Mouse (Mus musculus) right cerebral cortex, postnatal 36 days (tissue): ENCODE measurements around the gene Farp1.
A peak's percentile ranks its signal among the peaks of the same experiment; 100 is the strongest.

Source experiments
- DNase-seq, 2 experiments: peaks; one replicate each; pipeline ENCODE4 v3.0.0; 2022; ENCODE audit warnings: low spot score in 2 of 2, mixed read lengths in 1 of 2

Farp1 gene

DNA sequence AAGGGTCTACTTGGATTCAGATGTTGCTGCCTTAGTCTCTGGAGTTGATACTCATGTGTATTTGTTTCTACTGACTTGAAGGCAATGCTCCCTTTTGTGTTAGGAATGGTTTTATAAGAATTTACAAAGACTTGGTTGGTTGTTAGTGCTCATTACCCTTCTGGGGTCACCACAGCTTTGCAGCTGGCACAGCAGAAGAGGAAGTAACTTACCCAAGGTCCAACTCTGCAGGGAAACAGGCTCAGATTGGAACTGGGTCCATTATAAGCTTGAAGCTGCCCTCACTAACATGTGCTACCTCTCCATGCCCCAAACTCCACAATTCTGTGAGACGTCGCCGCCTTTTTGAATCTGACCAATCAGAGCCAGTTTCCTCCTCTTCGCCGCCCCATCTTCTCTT lies 22.8 kb downstream of the Farp1 start:
- no peak for DNase-seq

DNA sequence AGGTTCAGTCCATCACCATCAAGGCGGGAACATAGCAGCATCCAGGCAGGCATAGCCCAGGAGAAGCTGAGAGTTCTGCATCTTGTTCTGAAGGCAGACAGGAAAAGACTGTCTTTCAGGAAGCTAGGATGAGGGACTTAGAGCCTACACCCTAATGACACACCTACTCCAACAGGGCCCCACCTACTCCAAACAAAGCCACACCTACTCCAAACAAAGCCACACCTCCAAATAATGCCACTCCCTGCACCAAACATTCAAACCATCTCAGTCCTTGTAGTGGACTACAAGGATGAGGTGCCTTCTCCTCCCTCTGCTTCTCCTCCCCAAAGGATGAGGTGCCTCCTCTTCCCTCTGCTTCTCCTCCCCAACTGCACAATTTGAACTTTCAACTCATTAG lies 23.5 kb downstream of the Farp1 start:
- DNase-seq, result no peak

DNA sequence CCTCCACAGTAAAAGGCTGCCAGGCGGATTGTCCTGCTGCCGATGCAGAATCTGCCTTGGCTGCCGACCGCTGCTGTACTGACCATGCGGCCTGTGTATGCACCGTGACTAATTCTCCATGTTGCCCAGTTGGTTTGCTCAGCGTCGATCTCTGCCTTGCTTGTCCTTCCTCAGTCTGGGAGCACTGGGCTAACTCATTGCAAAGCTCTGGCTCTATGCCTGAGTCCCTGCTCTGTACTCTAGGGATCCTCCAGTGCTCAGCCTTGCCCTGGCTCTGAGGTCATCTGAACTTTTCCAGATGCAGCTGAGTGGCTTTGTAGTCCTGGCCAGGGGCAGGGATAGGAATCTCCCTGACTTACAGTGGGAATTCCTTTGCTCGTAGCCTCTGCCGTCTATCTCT lies 24.3 kb downstream of the Farp1 start:
- no peak for DNase-seq

GRCm38 (mm10) chr14:121060484-121060883 lies 25.5 kb downstream of the Farp1 start:
- DNase-seq, result no peak

DNA sequence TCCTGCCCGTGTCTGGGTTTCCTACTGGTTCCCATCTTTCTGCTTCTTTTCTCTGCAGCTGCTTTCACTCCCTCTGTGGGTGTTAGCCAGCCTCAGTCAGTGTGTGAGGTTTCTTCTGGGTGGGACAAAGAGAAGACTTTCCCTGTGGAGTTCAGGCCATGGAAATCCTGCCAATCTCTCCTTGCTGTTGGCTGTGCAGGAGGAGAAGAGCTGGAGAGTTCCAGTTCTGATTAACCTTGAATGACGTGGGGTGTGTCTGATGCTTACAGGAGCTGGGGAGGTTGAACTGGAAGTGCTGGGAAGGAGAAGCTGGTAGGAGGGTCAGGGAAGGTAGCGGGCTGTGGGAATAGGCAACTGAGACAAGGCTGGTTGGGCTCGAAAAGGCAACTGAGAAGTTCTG lies 26.7 kb downstream of the Farp1 start:
- no peak for DNase-seq

- DNase-seq, result peak; percentile 57 to 59
Measured at GRCm38 (mm10) chr14:121062238-121063082, 27.5 kb downstream of the Farp1 start.

DNA sequence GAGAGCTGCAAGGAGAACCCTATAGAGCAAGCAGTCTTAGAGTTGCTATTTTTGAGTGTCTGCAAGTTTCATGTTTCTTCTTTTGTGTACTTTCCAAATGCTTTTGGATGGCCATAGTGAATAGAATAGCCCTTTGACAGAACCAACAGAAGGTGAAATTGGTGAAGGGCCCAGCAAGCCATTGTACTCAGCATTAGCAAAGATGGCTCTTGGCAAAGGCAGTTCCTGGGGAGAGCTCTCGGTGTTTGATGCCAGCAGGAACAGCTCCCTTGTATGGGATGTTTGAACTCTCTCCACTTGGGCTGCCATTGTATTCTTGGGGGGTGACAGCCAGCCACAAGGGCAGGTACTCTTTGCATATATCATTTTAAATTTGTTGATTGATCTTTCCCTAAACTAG lies 29.7 kb downstream of the Farp1 start:
- no peak for DNase-seq

DNA sequence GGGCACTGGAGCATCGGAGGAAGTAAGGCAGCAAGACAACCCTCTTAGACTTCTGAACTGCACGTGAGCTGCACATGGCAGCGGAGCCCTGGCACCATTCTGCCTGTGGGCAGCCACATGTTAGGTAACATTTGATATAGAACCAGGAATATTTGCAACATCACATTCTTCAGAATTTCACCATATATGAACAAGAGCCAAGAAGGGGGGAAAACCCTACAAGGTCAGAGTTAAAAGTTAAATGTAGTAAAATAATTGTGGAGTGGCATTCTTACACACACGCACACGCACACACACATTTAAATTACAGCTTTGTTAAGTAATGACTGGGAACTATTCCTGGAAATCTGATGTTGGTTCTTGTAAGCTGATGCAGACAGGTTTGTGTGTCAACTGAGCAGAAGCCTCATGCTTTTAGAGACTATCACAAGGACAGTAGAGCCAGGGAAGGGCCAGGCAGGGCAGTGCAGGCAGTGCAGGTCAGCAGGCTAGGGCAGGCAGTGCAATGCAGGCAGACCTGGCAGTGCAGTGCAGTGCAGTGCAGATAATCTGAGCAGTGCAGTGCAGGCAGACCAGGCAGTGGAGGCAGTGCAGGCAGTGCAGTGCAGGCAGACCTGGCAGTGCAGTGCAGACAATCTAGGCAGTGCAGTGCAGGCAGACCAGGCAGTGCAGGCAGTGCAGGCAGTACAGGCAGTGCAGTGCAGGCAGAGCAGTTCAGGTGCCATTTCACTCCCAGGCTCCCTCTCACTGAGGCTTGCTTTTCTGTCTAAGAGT lies 38.3 kb downstream of the Farp1 start:
- no peak for DNase-seq

- peak in 1 of 2 experiments; percentile 43 for DNase-seq
Measured at GRCm38 (mm10) chr14:121074197-121074734, 39.3 kb downstream of the Farp1 start.

DNA sequence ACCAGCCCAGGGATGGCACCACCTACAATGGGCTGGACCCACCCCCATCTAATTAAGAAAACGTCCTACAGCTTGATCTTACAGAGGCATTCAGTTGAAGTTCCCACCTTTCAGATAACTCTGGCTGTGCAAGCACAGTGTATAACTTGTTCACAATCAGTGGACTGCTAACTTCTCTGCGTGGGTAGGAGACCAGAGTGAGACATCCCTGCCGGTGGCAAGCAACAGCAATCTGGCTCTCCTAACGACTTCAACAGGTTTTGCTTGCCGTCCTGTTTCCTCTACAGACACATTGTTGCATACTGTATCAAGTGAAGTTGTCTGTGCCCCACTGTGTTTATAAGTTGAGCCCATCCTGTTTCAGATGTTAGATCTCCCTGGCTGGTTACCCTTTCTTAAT lies 45.7 kb downstream of the Farp1 start:
- no peak for DNase-seq

DNA sequence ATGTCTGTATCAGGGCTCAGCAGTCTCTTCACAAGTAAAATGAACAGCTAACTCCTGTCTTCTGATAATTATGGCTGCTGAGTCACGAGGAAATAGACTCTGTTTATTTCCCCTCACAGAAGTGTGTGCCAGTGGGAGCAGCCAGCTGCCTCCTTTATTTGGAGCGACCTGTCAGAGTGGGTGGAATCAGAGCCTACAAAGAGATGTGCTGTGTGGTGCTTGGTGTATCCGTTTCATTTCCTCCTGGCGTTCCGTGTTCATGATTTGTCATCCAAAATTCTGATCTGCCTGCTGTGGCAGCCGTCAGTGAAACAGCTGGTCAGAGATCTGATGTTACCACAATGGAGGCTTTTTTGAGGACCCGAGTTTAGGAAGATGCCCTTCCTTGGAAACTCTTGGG lies 47.3 kb downstream of the Farp1 start:
- peak; percentile 77 to 81 for DNase-seq

GRCm38 (mm10) chr14:121082793-121083192 lies 47.8 kb downstream of the Farp1 start:
- DNase-seq, result no peak

DNA sequence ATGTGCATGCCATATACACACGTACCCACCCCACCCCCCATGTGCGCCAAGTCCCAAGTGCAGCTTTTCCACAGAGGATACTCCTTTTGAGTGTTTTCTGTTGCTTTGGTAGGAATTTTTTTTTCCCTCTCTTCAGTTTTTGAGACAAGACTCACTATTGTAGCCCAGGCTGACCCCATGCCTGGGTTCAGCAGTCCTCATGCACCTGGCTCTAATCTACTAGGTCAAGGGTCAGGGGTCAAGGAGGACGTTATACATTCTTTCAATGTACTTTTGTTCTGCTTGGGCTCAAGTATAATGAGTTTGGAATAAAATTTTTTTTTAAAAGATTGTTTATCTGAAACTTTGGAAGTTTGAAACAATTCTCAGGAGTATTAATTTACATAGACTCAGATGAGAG lies 48.4 kb downstream of the Farp1 start:
- no peak for DNase-seq

- DNase-seq, result no peak
Measured at GRCm38 (mm10) chr14:121092517-121092916, 57.5 kb downstream of the Farp1 start.

- DNase-seq, result no peak
Measured at GRCm38 (mm10) chr14:121093860-121094259, 58.9 kb downstream of the Farp1 start.

DNA sequence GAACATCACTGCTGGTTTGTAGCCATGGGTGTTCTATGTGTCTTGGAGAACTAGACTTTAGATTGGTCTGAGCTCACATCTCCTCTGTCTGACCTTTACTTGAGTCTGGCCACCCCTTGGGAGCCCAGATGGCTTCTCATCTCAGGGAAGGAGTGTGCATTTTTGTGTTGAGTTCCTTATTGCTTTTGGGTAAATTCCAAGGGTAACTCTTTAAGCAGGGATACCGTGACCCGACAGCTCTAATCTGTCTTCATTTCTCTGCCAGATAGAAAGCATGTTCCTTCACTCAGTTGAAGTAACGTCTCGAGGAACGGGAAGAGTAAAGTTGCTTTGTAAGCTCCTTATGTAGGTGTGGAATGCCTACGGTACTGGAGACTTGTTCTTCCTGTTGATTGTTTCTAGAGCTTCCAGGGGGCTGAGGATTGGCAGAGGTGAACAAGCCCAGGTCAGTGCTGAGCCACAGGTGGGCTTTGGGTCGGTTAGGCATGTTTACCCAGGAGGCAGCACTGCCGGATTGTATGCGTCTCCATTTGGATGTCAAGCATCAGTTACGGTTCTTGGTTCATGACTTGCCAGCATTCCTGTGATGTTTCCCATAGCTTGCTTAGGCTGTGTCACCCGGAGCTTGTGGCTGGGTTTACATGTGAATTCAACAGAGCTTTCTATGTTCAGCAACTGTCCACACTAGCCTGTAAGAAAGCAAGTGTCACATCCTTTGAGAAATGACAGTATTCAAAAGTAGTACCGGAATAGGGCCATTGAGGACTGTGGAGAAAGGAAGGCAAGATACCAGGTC lies 62.8 kb downstream of the Farp1 start:
- DNase-seq, result no peak

- DNase-seq, result no peak
Measured at GRCm38 (mm10) chr14:121099120-121099519, 64.1 kb downstream of the Farp1 start.

DNA sequence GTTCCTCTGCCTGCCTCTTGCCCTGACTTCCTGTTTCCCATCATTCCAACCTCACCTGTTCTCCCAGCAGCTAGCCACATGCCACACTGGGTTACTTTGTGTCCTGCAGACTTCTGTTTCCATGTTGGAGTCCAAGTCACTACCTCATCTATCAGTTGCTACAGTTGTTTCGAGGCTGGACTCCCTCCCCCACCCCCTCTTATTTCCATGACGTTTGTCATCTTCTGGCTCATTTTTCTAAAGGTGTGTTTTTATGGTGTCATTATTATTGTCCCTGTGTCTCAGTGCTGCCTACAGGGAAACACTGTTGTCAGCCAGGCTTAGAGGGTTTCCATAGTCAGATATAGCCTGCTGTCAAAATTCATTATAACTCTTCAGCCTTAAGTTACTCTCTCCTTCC lies 64.9 kb downstream of the Farp1 start:
- no peak for DNase-seq

DNA sequence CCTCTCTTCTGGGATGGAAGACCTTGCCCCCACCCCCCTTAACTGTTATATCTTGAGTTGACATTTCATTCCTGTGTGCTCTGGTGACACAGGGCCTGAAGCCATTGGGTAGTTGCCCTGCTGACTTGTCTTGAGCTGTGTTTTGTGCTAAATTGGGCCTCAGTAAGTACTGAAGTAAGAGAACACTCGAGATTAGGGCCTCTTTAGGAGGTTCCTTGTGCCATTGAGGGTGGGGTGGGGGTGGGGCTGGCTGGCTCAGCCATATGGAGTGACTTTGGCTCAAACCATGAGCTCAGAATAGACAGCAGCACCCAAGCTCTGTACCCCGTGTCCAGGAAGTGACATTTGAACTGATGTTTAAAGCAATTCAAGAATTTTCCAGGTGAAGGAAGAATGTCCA lies 65.8 kb downstream of the Farp1 start:
- no peak for DNase-seq

- no peak for DNase-seq
Measured at GRCm38 (mm10) chr14:121101531-121101930, 66.5 kb downstream of the Farp1 start.

- no peak for DNase-seq
Measured at GRCm38 (mm10) chr14:121102599-121102998, 67.6 kb downstream of the Farp1 start.

- no peak for DNase-seq
Measured at GRCm38 (mm10) chr14:121103459-121103858, 68.5 kb downstream of the Farp1 start.
